9 mouse cellular contexts compared by ENCODE assay signal in the genomic region with DNA sequence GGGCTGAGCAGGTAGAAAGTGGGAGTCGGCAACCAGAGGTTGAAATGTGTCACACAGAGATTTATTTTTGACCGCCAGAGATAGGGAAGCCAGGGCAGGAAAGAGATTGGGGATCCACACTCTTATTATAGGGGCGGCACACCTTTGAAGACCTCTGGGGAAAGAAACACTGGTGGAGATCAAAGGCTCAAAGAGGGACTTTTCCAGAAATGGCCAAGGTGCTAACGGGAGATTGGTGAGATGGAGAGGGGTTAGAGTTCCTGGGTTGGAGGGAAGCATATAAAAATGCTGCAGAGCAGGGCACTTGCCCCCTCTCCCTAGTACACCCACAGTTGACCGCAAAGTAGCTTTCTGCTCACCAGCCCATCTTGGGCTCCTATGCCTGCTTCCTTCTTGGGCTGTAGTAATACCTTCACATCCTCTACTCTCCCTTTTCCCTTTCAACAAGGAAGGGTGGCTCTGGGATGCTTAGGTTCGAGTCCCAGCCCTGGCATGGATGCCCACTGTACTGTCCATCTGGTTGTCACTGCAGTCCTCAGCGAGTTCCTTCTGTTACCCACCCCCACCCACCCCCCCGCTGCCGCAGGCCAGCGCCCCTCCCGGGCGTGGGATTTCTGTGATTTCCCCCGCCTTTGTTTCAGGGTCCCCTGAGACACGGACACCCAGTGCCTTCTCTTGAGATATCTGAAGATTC. TPM values are rescaled to one million over a fixed set of nuclear protein-coding genes. Genes with fewer than 3 reads are reported as not detected.
A peak's percentile ranks its signal among the peaks of the same experiment; 100 is the strongest.
DNase-seq lines count a peak whose midpoint lies in the region; ATAC-seq lines count a peak whose summit lies in the region.
"Had no signal": no experiment of that assay in that cellular context is flagged by ENCODE, and none has a peak within 500 bp of the region (broad histone marks: within the 10 kb centered on the region; RNA-seq: fewer than 3 reads in every experiment).

No protein-coding gene starts in this region.

- H3K27me3 ChIP-seq in kidney, embryonic 14.5 days (ENCODE audit: control insufficient read depth, insufficient read depth, low read length) = no peaks in the 10 kb centered on the region
- H3K27me3 ChIP-seq in embryonic facial prominence, embryonic 11.5 days (ENCODE audit: control insufficient read depth, insufficient read depth, low read length) = no peaks in the 10 kb centered on the region
- no peaks in the 10 kb centered on the region for H3K27me3 ChIP-seq in hindbrain, embryonic 15.5 days
- no peaks in the 10 kb centered on the region for H3K27me3 ChIP-seq in midbrain, embryonic 15.5 days (replicated peaks)

- H3K27ac ChIP-seq in kidney, embryonic 14.5 days (ENCODE audit: low read depth, low read length) = no peak overlapping the region
- no peak overlapping the region; the same call in 1 of the 2 replicates for H3K27ac ChIP-seq in embryonic facial prominence, embryonic 11.5 days (replicated peaks; ENCODE audit: low read depth, low read length)
- no peak overlapping the region for H3K27ac ChIP-seq in hindbrain, embryonic 15.5 days (replicated peaks)
- no peak overlapping the region for H3K27ac ChIP-seq in midbrain, embryonic 15.5 days
- H3K27ac ChIP-seq: macrophage had no signal

- H3K9me3 ChIP-seq in kidney, embryonic 14.5 days (ENCODE audit: control insufficient read depth, low read length) = no peaks in the 10 kb centered on the region
- H3K9me3 ChIP-seq in embryonic facial prominence, embryonic 11.5 days (replicated peaks; ENCODE audit: control insufficient read depth, low read length) = no peaks in the 10 kb centered on the region
- no peaks in the 10 kb centered on the region for H3K9me3 ChIP-seq in hindbrain, embryonic 15.5 days
- no peaks in the 10 kb centered on the region for H3K9me3 ChIP-seq in midbrain, embryonic 15.5 days

- H3K9ac ChIP-seq in kidney, embryonic 14.5 days (ENCODE audit: low read depth, low read length) = peak overlapping the region; percentile 91
- H3K9ac ChIP-seq in embryonic facial prominence, embryonic 11.5 days (replicated peaks; ENCODE audit: low read length) = peak overlapping the region; percentile 91
- H3K9ac ChIP-seq in hindbrain, embryonic 15.5 days = peak overlapping the region; percentile 78
- H3K9ac ChIP-seq in midbrain, embryonic 15.5 days = peak overlapping the region; percentile 42

- peaks cover 24% of the 10 kb centered on the region for H3K4me1 ChIP-seq in kidney, embryonic 14.5 days (ENCODE audit: control insufficient read depth, insufficient read depth, low read length)
- no peaks in the 10 kb centered on the region for H3K4me1 ChIP-seq in embryonic facial prominence, embryonic 11.5 days (ENCODE audit: control insufficient read depth, insufficient read depth, low read length)
- peaks cover 32% of the 10 kb centered on the region for H3K4me1 ChIP-seq in hindbrain, embryonic 15.5 days (replicated peaks)
- peaks cover 13% of the 10 kb centered on the region for H3K4me1 ChIP-seq in midbrain, embryonic 15.5 days

- peak; percentile 14; the same call in 1 of the 2 replicates for ATAC-seq in kidney, embryonic 14.5 days (ENCODE audit: low FRiP score, low TSS enrichment)
- peak; percentile 39 for ATAC-seq in embryonic facial prominence, embryonic 11.5 days (replicated peaks; ENCODE audit: insufficient number of reproducible peaks, low FRiP score, low TSS enrichment, low read depth)
- peak; percentile 31 for ATAC-seq in hindbrain, embryonic 15.5 days (ENCODE audit: low FRiP score, low read depth)
- ATAC-seq in midbrain, embryonic 15.5 days (replicated peaks) = peak; percentile 31; the same call in 1 of the 2 replicates

- H3K4me2 ChIP-seq in kidney, embryonic 14.5 days (replicated peaks; ENCODE audit: low read depth, low read length) = peak overlapping the region; percentile 60
- H3K4me2 ChIP-seq in embryonic facial prominence, embryonic 11.5 days (ENCODE audit: low read depth, low read length) = peak overlapping the region; percentile 61
- H3K4me2 ChIP-seq in hindbrain, embryonic 15.5 days = peak overlapping the region; percentile 99
- H3K4me2 ChIP-seq in midbrain, embryonic 15.5 days = peak overlapping the region; percentile 74

- no peak for DNase-seq in kidney, postnatal 14 days
- no peak for DNase-seq in embryonic facial prominence, embryonic 11.5 days (ENCODE audit: low spot score)
- no peak for DNase-seq in frontal cortex, postnatal 25 days (ENCODE audit: low spot score in 2 of 2)
- DNase-seq in layer of hippocampus, adult 8-10 months (ENCODE audit: low spot score in 2 of 2) = no peak
- DNase-seq in cerebellum, adult 9-11 months = no peak

- 32% methylated on average over 14 of the region's 14 CpGs for WGBS in kidney, embryonic 14.5 days
- 33% methylated on average over 14 of the region's 14 CpGs for WGBS in embryonic facial prominence, embryonic 11.5 days
- 37% methylated on average over 14 of the region's 14 CpGs for WGBS in hindbrain, embryonic 15.5 days
- WGBS in midbrain, embryonic 15.5 days = 29% methylated on average over 14 of the region's 14 CpGs

- H3K36me3 ChIP-seq in kidney, embryonic 14.5 days (ENCODE audit: control insufficient read depth, insufficient read depth, low read length) = peaks cover 8% of the 10 kb centered on the region; the same call in 1 of the 2 replicates
- H3K36me3 ChIP-seq in embryonic facial prominence, embryonic 11.5 days (replicated peaks; ENCODE audit: control insufficient read depth, insufficient read depth, low read depth, low read length) = no peaks in the 10 kb centered on the region; the same call in 1 of the 2 replicates
- H3K36me3 ChIP-seq in hindbrain, embryonic 15.5 days = no peaks in the 10 kb centered on the region
- no peaks in the 10 kb centered on the region for H3K36me3 ChIP-seq in midbrain, embryonic 15.5 days (replicated peaks)

- H3K4me3 ChIP-seq in kidney, embryonic 14.5 days (ENCODE audit: low read length) = peak overlapping the region; percentile 81
- peak overlapping the region; percentile 77 for H3K4me3 ChIP-seq in embryonic facial prominence, embryonic 11.5 days (ENCODE audit: low read depth, low read length)
- H3K4me3 ChIP-seq in hindbrain, embryonic 15.5 days = peak overlapping the region; percentile 87
- peak overlapping the region; percentile 51 for H3K4me3 ChIP-seq in midbrain, embryonic 15.5 days

RNA-seq across cellular contexts. Expression of a gene that starts 0.4 kb away (rescaled TPM):
- 522 and 589 TPM in 2 replicates for polyA plus RNA-seq in kidney, embryonic 14.5 days (2014; fragmentation: Nextera tagmentation; extraction: Ambion mirVana)
- 350 and 367 TPM in 2 replicates for polyA plus RNA-seq in embryonic facial prominence, embryonic 11.5 days (2014; fragmentation: Nextera tagmentation; extraction: Ambion mirVana)
- polyA plus RNA-seq in hindbrain, embryonic 15.5 days (2015; fragmentation: Nextera tagmentation; extraction: Ambion mirVana) = 92.7 and 103 TPM in 2 replicates
- polyA plus RNA-seq in midbrain, embryonic 15.5 days (2015; fragmentation: Nextera tagmentation; extraction: Ambion mirVana) = 85.4 and 85.6 TPM in 2 replicates
- total RNA-seq in layer of hippocampus, adult 8-10 months (2022) = 10 to 100 TPM; 33.3 to 45.7 (median 36.2) TPM
